Mouse (Mus musculus): ENCODE data around the gene Fam20a.

DNA sequence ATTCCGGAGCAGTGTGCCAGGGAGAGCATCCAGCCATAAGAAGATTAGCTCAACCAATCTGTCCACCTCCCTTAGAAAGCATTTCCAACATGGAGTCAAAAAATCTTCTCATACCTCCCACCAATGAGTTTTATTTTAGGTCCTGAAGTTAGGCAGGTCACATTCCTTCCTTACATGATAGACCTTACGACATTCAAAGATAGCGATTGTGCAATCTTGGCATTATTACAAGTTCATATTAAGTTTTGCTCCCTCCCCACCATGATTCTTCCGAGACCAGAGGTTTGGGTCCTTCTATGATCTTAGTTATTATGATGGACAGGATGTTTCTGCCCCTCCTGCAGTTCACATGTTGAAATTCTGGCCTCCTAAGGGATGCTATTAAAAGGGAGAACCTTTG is 32.5 kb downstream of the Fam20a start:
- no peak for TF ChIP-seq POLR2A (IDR thresholded peaks at IDR 0.05; ENCODE audit: extremely low read depth, insufficient read depth, low read length)
- TF ChIP-seq CTCF (IDR thresholded peaks at IDR 0.05; ENCODE audit: low read depth, low read length): no peak

Data from liver, adult 2 months (tissue).